Mouse (Mus musculus) CH12F3 (cell line): ENCODE data around the gene Cdc42bpg.
"Not testable (repeated sequence)": the region's sequence is repeated elsewhere in the genome, so short reads cannot be mapped to it uniquely, and the experiment has no call there.

Experiments
- in situ Hi-C: fragments of 300-500 bp; cut with MboI; formaldehyde crosslinking; loops from 2 replicates; pipeline ENCODE4 v1.14.3; 2020; ENCODE audit warnings: low sequenced_read_pairs

Cdc42bpg gene

GRCm38 (mm10) chr19:6294301-6294700 is 12.0 kb upstream of the Cdc42bpg start:
- in situ Hi-C loops: no loop called here

GRCm38 (mm10) chr19:6296551-6297210 is 9.6 kb upstream of the Cdc42bpg start:
- in situ Hi-C loops: no loop called here

DNA sequence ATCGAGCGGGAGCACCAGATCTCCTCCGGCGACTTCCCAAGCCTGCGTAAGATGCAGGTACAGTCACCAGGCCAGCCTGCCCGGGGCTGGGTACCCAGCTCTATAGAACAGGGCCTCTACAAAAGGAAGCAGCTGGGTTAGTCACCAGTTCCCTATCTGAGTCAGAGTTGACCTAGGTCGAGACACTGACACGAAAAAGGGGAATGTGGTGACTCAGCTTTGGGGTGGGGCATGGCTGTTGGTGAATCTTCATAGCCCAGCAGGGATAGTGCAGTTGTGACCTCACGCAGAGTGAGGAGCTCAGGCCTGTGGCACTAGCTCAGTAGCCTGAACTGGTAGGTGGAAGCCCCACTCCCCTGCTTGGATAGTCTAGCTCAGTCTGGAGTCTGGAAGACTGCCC is 8.6 kb upstream of the Cdc42bpg start:
- in situ Hi-C loops: no loop called here

GRCm38 (mm10) chr19:6299003-6299402 is 7.3 kb upstream of the Cdc42bpg start:
- in situ Hi-C loops: no loop called here

- in situ Hi-C loops: no loop called here
These were observed 6.6 kb upstream of the Cdc42bpg start for GRCm38 (mm10) chr19:6299450-6300267.

DNA sequence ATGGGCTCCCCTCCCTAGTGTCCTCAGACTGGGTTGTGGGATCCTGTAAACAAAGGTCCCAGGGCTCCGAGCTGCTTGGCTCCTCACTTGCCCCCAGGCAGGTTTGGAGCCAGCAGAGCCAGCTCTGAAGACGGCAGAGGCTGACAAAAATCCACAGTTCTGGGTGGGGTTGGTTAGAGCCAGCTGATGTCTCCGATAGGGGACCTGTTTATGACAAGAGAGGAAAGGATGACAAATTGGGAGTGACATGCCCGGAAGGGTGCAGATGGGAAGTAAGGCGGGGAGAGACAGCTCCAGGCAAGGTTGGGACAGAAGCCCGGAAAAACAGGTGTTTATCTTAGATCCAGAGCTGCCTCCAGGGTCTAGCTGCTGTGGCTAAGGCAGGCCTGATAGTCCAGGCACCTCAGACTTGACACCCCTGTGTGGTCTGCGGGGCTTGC is 5.8 kb upstream of the Cdc42bpg start:
- in situ Hi-C loops: no loop called here

DNA sequence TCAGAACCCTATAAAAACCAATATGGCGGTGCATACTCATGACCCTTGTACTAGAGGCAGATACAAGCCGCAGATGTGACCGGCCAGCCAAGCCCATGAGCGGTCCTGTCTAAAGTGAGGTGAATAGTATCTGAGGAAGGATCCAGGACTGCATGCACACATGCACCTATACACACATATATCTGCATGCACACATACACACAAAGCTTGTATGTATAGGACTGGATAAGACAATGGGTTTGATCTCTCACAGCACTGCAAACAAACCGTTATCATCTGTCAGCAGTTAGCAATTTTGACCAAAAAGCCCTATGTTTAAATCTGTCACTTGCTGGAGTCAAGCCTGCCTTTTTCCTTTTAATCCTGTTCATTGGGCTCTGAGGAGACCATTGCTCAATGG is 4.1 kb upstream of the Cdc42bpg start:
- in situ Hi-C loops: no loop called here

- in situ Hi-C loops: no loop called here
These were observed 3.7 kb upstream of the Cdc42bpg start for GRCm38 (mm10) chr19:6302522-6302921.

DNA sequence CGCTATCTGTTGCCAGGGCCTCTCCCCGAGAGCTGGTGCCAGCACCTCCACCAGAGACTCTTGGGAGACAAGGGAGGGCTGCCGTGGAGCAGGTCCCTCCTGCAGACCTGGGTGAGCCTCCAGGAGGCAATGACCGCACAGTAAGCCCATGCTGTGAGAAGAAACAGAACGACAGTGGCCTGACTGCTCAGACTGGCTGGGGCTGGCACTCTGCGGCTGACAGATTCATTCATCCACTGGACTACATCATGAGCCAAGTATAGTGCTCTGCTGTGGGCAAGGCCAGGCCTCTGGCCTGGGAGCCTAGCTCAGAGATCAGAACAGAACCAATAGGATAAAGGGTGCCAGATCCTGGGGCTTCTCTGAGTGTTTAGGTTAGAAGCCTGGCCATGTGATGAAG is 2.4 kb upstream of the Cdc42bpg start:
- in situ Hi-C loops: no loop called here

DNA sequence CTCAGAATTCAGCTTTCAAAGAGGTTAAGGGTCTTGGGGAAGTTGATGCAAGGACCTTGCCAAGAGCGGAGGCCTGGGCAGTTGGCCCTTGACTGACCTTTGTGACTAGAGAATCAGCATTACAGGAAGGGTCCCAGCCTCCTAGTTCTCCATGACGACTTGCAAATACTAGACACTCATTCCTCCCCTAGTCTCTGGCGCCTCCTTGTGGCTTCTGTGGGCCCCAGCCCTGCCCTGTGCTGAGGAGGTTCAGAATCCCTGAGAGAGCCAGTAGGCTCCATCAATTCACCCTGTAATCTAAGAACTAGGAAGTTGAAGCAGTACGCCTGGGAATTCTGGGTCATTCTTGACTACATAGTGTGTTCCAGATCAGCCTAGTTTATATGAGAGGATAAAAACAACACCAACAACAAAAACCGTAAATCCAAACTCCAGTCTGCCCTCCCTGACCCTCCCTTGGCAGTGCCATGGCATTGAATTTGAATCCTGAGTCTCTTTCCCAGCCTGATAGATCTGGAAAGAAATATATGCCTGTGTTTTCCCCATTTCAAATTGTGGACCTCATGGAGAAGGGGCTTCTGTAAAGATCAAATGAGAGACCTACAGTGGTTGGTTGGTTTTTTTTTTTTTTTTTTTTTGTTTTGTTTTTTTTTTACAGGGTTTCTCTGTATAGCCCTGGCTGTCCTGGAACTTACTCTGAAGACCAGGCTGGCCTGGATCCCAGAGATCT is 1.3 kb upstream of the Cdc42bpg start:
- in situ Hi-C loops: loop anchor here (5.0 kb wide), 1 partner anchor 43 kb away; no protein-coding TSS in a partner anchor

GRCm38 (mm10) chr19:6305517-6306115 is 640 bp upstream of the Cdc42bpg start:
- in situ Hi-C loops: loop anchor here (5.0 kb wide), 1 partner anchor 43 kb away; no protein-coding TSS in a partner anchor

DNA sequence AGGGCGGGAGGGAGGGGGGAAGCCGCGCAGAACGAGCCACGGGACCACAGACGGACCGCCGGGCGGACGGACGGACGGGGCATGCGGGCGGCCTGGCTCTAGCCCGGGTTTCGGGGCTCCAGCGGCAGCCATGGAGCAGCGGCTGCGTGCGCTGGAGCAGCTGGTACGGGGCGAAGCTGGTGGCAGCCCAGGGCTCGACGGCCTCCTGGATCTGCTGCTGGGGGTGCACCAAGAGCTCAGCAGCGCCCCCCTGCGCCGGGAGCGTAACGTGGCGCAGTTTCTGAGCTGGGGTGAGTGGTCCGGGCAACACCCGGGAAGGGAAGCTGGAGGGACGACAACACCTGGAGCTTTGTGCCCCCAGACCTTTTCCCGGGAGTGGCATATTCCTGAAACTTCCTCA is 330 bp downstream of the Cdc42bpg start:
- in situ Hi-C loops: loop anchor here (5.0 kb wide), 1 partner anchor 44 kb away; no protein-coding TSS in a partner anchor

GRCm38 (mm10) chr19:6307733-6308531 is 1.7 kb downstream of the Cdc42bpg start:
- in situ Hi-C loops: loop anchor here (5.0 kb wide), 1 partner anchor 46 kb away; no protein-coding TSS in a partner anchor

GRCm38 (mm10) chr19:6310181-6310580 is 3.9 kb downstream of the Cdc42bpg start:
- in situ Hi-C loops: no loop called here

DNA sequence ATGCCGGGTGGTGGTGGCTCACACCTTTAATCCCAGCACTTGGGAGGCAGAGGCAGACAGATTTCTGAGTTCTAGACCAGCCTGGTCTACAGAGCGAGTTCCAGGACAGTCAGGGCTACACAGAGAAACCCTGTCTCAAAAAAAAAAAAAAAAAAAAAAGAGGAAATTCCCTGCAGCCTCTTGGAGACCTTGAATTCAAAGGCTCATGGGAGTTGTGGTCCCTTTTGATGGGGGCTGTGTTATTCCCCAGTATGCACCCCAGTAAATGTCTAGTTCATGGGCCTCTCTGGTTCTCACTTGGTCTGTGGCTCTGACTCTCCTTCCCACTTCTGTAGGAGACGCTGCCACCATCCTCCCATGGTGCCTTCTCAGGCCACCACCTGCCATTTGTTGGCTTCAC is 5.5 kb downstream of the Cdc42bpg start:
- in situ Hi-C loops: not testable (repeated sequence)

- in situ Hi-C loops: no loop called here
These were observed 7.5 kb downstream of the Cdc42bpg start for GRCm38 (mm10) chr19:6313796-6314195.

- in situ Hi-C loops: no loop called here
These were observed 8.3 kb downstream of the Cdc42bpg start for GRCm38 (mm10) chr19:6314513-6314912.

GRCm38 (mm10) chr19:6315573-6315972 is 9.3 kb downstream of the Cdc42bpg start:
- in situ Hi-C loops: no loop called here

GRCm38 (mm10) chr19:6318145-6318544 is 11.9 kb downstream of the Cdc42bpg start:
- in situ Hi-C loops: no loop called here

GRCm38 (mm10) chr19:6321358-6321757 is 15.1 kb downstream of the Cdc42bpg start:
- in situ Hi-C loops: no loop called here
